Mouse (Mus musculus): ENCODE measurements at regions not wholly inside any gene's neighbourhood (a gene's known extent, or its start where the extent isn't known, plus 50 kb on each side); places are given as distances from the start of the nearest gene placed in this dataset.
A peak's percentile ranks its signal among the peaks of the same experiment; 100 is the strongest.

GRCm38 (mm10) chr13:83730713-83731480 lies 227.1 kb downstream of the Mef2c start:
- DNase-seq (ENCODE audit: low spot score in 2 of 2): peak in 1 of 2 experiments; percentile 74

- no peak for DNase-seq (ENCODE audit: low spot score in 2 of 2)
Measured at GRCm38 (mm10) chr13:83731481-83732006, 227.7 kb downstream of the Mef2c start.

GRCm38 (mm10) chr13:83732283-83733121 lies 228.7 kb downstream of the Mef2c start:
- peak in 1 of 2 experiments; percentile 70 for DNase-seq (ENCODE audit: low spot score in 2 of 2)

- no peak for DNase-seq (ENCODE audit: low spot score in 2 of 2)
Measured at GRCm38 (mm10) chr13:83733231-83733990, 229.6 kb downstream of the Mef2c start.

GRCm38 (mm10) chr13:83733991-83734610 lies 230.3 kb downstream of the Mef2c start:
- no peak for DNase-seq (ENCODE audit: low spot score in 2 of 2)

- DNase-seq (ENCODE audit: low spot score in 2 of 2): no peak
Measured at GRCm38 (mm10) chr13:83734656-83735055, 230.8 kb downstream of the Mef2c start.

GRCm38 (mm10) chr13:83735101-83735500 lies 231.3 kb downstream of the Mef2c start:
- no peak for DNase-seq (ENCODE audit: low spot score in 2 of 2)

- no peak for DNase-seq (ENCODE audit: low spot score in 2 of 2)
Measured at GRCm38 (mm10) chr13:83735631-83736475, 232.0 kb downstream of the Mef2c start.

GRCm38 (mm10) chr13:83737031-83737825 lies 233.4 kb downstream of the Mef2c start:
- DNase-seq (ENCODE audit: low spot score in 2 of 2): no peak

- no peak for DNase-seq (ENCODE audit: low spot score in 2 of 2)
Measured at GRCm38 (mm10) chr13:83737826-83738527, 234.1 kb downstream of the Mef2c start.

GRCm38 (mm10) chr13:83738528-83738981 lies 234.7 kb downstream of the Mef2c start:
- no peak for DNase-seq (ENCODE audit: low spot score in 2 of 2)

GRCm38 (mm10) chr13:83739131-83739530 lies 235.3 kb downstream of the Mef2c start:
- DNase-seq (ENCODE audit: low spot score in 2 of 2): no peak

- peak; percentile 76 to 80 for DNase-seq (ENCODE audit: low spot score in 2 of 2)
Measured at GRCm38 (mm10) chr13:83739541-83740061, 235.8 kb downstream of the Mef2c start.

- no peak for DNase-seq (ENCODE audit: low spot score in 2 of 2)
Measured at GRCm38 (mm10) chr13:83740101-83740500, 236.3 kb downstream of the Mef2c start.

GRCm38 (mm10) chr13:83740771-83741170 lies 236.9 kb downstream of the Mef2c start:
- DNase-seq (ENCODE audit: low spot score in 2 of 2): no peak

- no peak for DNase-seq (ENCODE audit: low spot score in 2 of 2)
Measured at GRCm38 (mm10) chr13:83741591-83742021, 237.8 kb downstream of the Mef2c start.

GRCm38 (mm10) chr13:83742102-83742501 lies 238.3 kb downstream of the Mef2c start:
- no peak for DNase-seq (ENCODE audit: low spot score in 2 of 2)

- no peak for DNase-seq (ENCODE audit: low spot score in 2 of 2)
Measured at GRCm38 (mm10) chr13:83742546-83742945, 238.7 kb downstream of the Mef2c start.
